In genomic region chr6:86004271-86005148, GRCm38 (mm10) we compare ENCODE assay signal across 8 mouse cellular contexts. TPM values are rescaled to one million over a fixed set of nuclear protein-coding genes. Genes with fewer than 3 reads are reported as not detected.
DNase-seq lines count a peak whose midpoint lies in the region; ATAC-seq and TF ChIP-seq lines count a peak whose summit lies in the region.

No protein-coding gene starts in this region.

- peak; percentile 78 for TF ChIP-seq CTCF in E14TG2a.4 (conservative IDR thresholded peaks at IDR 0.05; ENCODE audit: low read length)
- peak; percentile 93 for TF ChIP-seq CTCF in heart, postnatal 0 days (IDR thresholded peaks at IDR 0.05; ENCODE audit: low read depth)
- TF ChIP-seq CTCF in liver, embryonic 14.5 days (IDR thresholded peaks at IDR 0.05; ENCODE audit: low read depth): peak; percentile 98
- TF ChIP-seq CTCF in stomach, postnatal 0 days (IDR thresholded peaks at IDR 0.05; ENCODE audit: low read depth): peak; percentile 99

- peaks cover 5% of the 10 kb centered on the region; the same call in 1 of the 2 replicates for H3K27me3 ChIP-seq in E14TG2a.4 (ENCODE audit: insufficient read depth, low read length)
- H3K27me3 ChIP-seq in forebrain, embryonic 12.5 days: 0 out of 2 replicates have a peak, but pooled peaks cover 5% of the 10 kb centered on the region
- H3K27me3 ChIP-seq in heart, postnatal 0 days (ENCODE audit: control insufficient read depth, insufficient read depth, low read length): peaks cover 5% of the 10 kb centered on the region; the same call in 1 of the 2 replicates
- no peaks in the 10 kb centered on the region; the same call in 1 of the 2 replicates for H3K27me3 ChIP-seq in liver, embryonic 14.5 days (ENCODE audit: control insufficient read depth, insufficient read depth, low read length)
- no peaks in the 10 kb centered on the region for H3K27me3 ChIP-seq in neural tube, embryonic 12.5 days (replicated peaks)
- no peaks in the 10 kb centered on the region for H3K27me3 ChIP-seq in stomach, postnatal 0 days (ENCODE audit: control insufficient read depth, insufficient read depth, low read length)

- no peak for TF ChIP-seq EP300 in heart, postnatal 0 days (IDR thresholded peaks at IDR 0.05; ENCODE audit: low read depth)
- no peak for TF ChIP-seq EP300 in liver, embryonic 14.5 days (IDR thresholded peaks at IDR 0.05; ENCODE audit: low read depth)
- TF ChIP-seq EP300 in stomach, postnatal 0 days (optimal IDR thresholded peaks at IDR 0.05): no peak

- H3K27ac ChIP-seq in forebrain, embryonic 12.5 days: no peak overlapping the region
- H3K27ac ChIP-seq in heart, postnatal 0 days (ENCODE audit: low read depth): no peak overlapping the region
- H3K27ac ChIP-seq in liver, embryonic 14.5 days: no peak overlapping the region
- H3K27ac ChIP-seq in neural tube, embryonic 12.5 days: no peak overlapping the region
- no peak overlapping the region for H3K27ac ChIP-seq in stomach, postnatal 0 days (replicated peaks)

- H3K9ac ChIP-seq in forebrain, embryonic 12.5 days: no peak overlapping the region
- no peak overlapping the region for H3K9ac ChIP-seq in heart, postnatal 0 days (replicated peaks; ENCODE audit: low read depth, low read length)
- no peak overlapping the region for H3K9ac ChIP-seq in liver, embryonic 14.5 days (replicated peaks)
- no peak overlapping the region for H3K9ac ChIP-seq in neural tube, embryonic 12.5 days
- H3K9ac ChIP-seq in stomach, postnatal 0 days (ENCODE audit: low read length): no peak overlapping the region

- peak; percentile 79 for DNase-seq in c-Kit-positive CD71-positive TER-119-positive erythroid progenitor cells, embryonic 14.5 days (ENCODE audit: low spot score)
- peak; percentile 89 for DNase-seq in heart, postnatal 0 days (ENCODE audit: low spot score)
- peak; percentile 73 to 89 for DNase-seq in kidney, postnatal 36 days
- DNase-seq in liver, embryonic 14.5 days (ENCODE audit: low read depth in 3 of 3, low spot score in 3 of 3): peak; percentile 67
- DNase-seq in stomach, postnatal 0 days (ENCODE audit: low spot score): peak; percentile 92

- peak overlapping the region; percentile 37 for H3K4me2 ChIP-seq in forebrain, embryonic 12.5 days
- H3K4me2 ChIP-seq in heart, postnatal 0 days (ENCODE audit: low read depth, low read length): peak overlapping the region; percentile 45
- peak overlapping the region; percentile 43 for H3K4me2 ChIP-seq in liver, embryonic 14.5 days (ENCODE audit: low read depth)
- H3K4me2 ChIP-seq in neural tube, embryonic 12.5 days (replicated peaks): peak overlapping the region; percentile 45
- 0 out of 2 replicates have a peak overlapping the region, but pooled peaks have one; percentile 41 for H3K4me2 ChIP-seq in stomach, postnatal 0 days (replicated peaks; ENCODE audit: low read depth)

- 15% methylated on average over 18 of the region's 18 CpGs for WGBS in forebrain, embryonic 12.5 days
- 9% methylated on average over 18 of the region's 18 CpGs for WGBS in heart, postnatal 0 days
- WGBS in liver, embryonic 14.5 days (ENCODE audit: insufficient replicate concordance): 12% methylated on average over 18 of the region's 18 CpGs
- 16% methylated on average over 18 of the region's 18 CpGs for WGBS in neural tube, embryonic 12.5 days
- 7% methylated on average over 18 of the region's 18 CpGs for WGBS in stomach, postnatal 0 days

- H3K9me3 ChIP-seq in E14TG2a.4 (ENCODE audit: low read length): peaks cover 30% of the 10 kb centered on the region
- no peaks in the 10 kb centered on the region for H3K9me3 ChIP-seq in forebrain, embryonic 12.5 days
- no peaks in the 10 kb centered on the region for H3K9me3 ChIP-seq in heart, postnatal 0 days (replicated peaks; ENCODE audit: control insufficient read depth, low read length)
- no peaks in the 10 kb centered on the region for H3K9me3 ChIP-seq in liver, embryonic 14.5 days (ENCODE audit: control insufficient read depth, low read length)
- no peaks in the 10 kb centered on the region for H3K9me3 ChIP-seq in neural tube, embryonic 12.5 days
- H3K9me3 ChIP-seq in stomach, postnatal 0 days (ENCODE audit: control insufficient read depth, low read length): no peaks in the 10 kb centered on the region

- peaks cover 3% of the 10 kb centered on the region; the same call in 1 of the 2 replicates for H3K4me1 ChIP-seq in E14TG2a.4 (replicated peaks; ENCODE audit: low read depth, low read length)
- no peaks in the 10 kb centered on the region for H3K4me1 ChIP-seq in forebrain, embryonic 12.5 days
- H3K4me1 ChIP-seq in heart, postnatal 0 days (ENCODE audit: control insufficient read depth, insufficient read depth): no peaks in the 10 kb centered on the region
- H3K4me1 ChIP-seq in liver, embryonic 14.5 days (replicated peaks; ENCODE audit: control insufficient read depth in 2 of 2, insufficient read depth in 2 of 2, low read length in 1 of 2): peaks cover 0 to 3% of the 10 kb centered on the region in 2 experiments; a peak in 2 of 4 replicates
- H3K4me1 ChIP-seq in neural tube, embryonic 12.5 days: no peaks in the 10 kb centered on the region
- no peaks in the 10 kb centered on the region for H3K4me1 ChIP-seq in stomach, postnatal 0 days (replicated peaks; ENCODE audit: control insufficient read depth, insufficient read depth)

- H3K36me3 ChIP-seq in E14TG2a.4 (ENCODE audit: insufficient read depth, low read length): no peaks in the 10 kb centered on the region
- no peaks in the 10 kb centered on the region for H3K36me3 ChIP-seq in forebrain, embryonic 12.5 days (replicated peaks)
- H3K36me3 ChIP-seq in heart, postnatal 0 days (replicated peaks; ENCODE audit: control insufficient read depth, insufficient read depth, low read length): no peaks in the 10 kb centered on the region
- no peaks in the 10 kb centered on the region for H3K36me3 ChIP-seq in liver, embryonic 14.5 days (replicated peaks; ENCODE audit: control insufficient read depth, insufficient read depth, low read depth)
- H3K36me3 ChIP-seq in neural tube, embryonic 12.5 days: no peaks in the 10 kb centered on the region
- no peaks in the 10 kb centered on the region for H3K36me3 ChIP-seq in stomach, postnatal 0 days (ENCODE audit: control insufficient read depth, insufficient read depth, low read length)

- H3K4me3 ChIP-seq in E14TG2a.4 (replicated peaks; ENCODE audit: low read length): no peak overlapping the region
- no peak overlapping the region for H3K4me3 ChIP-seq in forebrain, embryonic 12.5 days (replicated peaks)
- 0 out of 2 replicates have a peak overlapping the region, but pooled peaks have one; percentile 3 for H3K4me3 ChIP-seq in heart, postnatal 0 days (ENCODE audit: low read depth, low read length)
- no peak overlapping the region for H3K4me3 ChIP-seq in liver, embryonic 14.5 days (ENCODE audit: insufficient read depth in 1 of 2, low read depth in 2 of 2, low read length in 2 of 2)
- no peak overlapping the region for H3K4me3 ChIP-seq in neural tube, embryonic 12.5 days
- H3K4me3 ChIP-seq in stomach, postnatal 0 days (ENCODE audit: low read depth, low read length): no peak overlapping the region

- peak; percentile 83 for ATAC-seq in forebrain, embryonic 12.5 days (ENCODE audit: low FRiP score)
- peak; percentile 89 for ATAC-seq in heart, postnatal 0 days (ENCODE audit: insufficient read depth, low read depth)
- peak; percentile 77 for ATAC-seq in liver, embryonic 14.5 days (ENCODE audit: insufficient read depth)
- peak; percentile 86 for ATAC-seq in neural tube, embryonic 12.5 days (ENCODE audit: low FRiP score, low read depth)
- ATAC-seq in stomach, postnatal 0 days (ENCODE audit: low FRiP score, low TSS enrichment): peak; percentile 95

RNA-seq across cellular contexts. Expression of gene Figla, which starts 11.5 kb away (rescaled TPM):
- polyA plus RNA-seq in forebrain, embryonic 12.5 days (2016; fragmentation: Nextera tagmentation; extraction: Ambion mirVana): not detected in 2 replicates
- not detected in 2 replicates for total RNA-seq in heart, postnatal 0 days (2014; rRNA removed; ENCODE audit: low replicate concordance)
- polyA plus RNA-seq in heart, postnatal 0 days (2015; fragmentation: Nextera tagmentation; extraction: Ambion mirVana): not detected in 2 replicates
- polyA plus RNA-seq in liver, embryonic 14.5 days (2012; rRNA removed): not detected in 2 replicates
- not detected in 2 replicates for polyA plus RNA-seq in liver, embryonic 14.5 days (2014; fragmentation: Nextera tagmentation; extraction: Ambion mirVana)
- not detected in 2 replicates for polyA plus RNA-seq in neural tube, embryonic 12.5 days (2016; fragmentation: Nextera tagmentation; extraction: Ambion mirVana)
- polyA plus RNA-seq in stomach, postnatal 0 days (2015; fragmentation: Nextera tagmentation; extraction: Ambion mirVana): not detected in 2 replicates

RNA-seq across cellular contexts. Expression of gene Add2, which starts 24.0 kb away (rescaled TPM):
- 124 and 128 TPM in 2 replicates for polyA plus RNA-seq in forebrain, embryonic 12.5 days (2016; fragmentation: Nextera tagmentation; extraction: Ambion mirVana)
- total RNA-seq in heart, postnatal 0 days (2014; rRNA removed; ENCODE audit: low replicate concordance): 1.2 and 2.6 TPM in 2 replicates
- 1.1 and 1.5 TPM in 2 replicates for polyA plus RNA-seq in heart, postnatal 0 days (2015; fragmentation: Nextera tagmentation; extraction: Ambion mirVana)
- polyA plus RNA-seq in liver, embryonic 14.5 days (2012; rRNA removed): 65.0 and 73.5 TPM in 2 replicates
- 54.9 and 68.6 TPM in 2 replicates for polyA plus RNA-seq in liver, embryonic 14.5 days (2014; fragmentation: Nextera tagmentation; extraction: Ambion mirVana)
- 110 and 116 TPM in 2 replicates for polyA plus RNA-seq in neural tube, embryonic 12.5 days (2016; fragmentation: Nextera tagmentation; extraction: Ambion mirVana)
- polyA plus RNA-seq in stomach, postnatal 0 days (2015; fragmentation: Nextera tagmentation; extraction: Ambion mirVana): 1.6 and 2.1 TPM in 2 replicates

RNA-seq across cellular contexts. Expression of gene Dusp11, which starts 43.0 kb away (rescaled TPM):
- 47.3 and 49.5 TPM in 2 replicates for polyA plus RNA-seq in forebrain, embryonic 12.5 days (2016; fragmentation: Nextera tagmentation; extraction: Ambion mirVana)
- 36.8 and 39.1 TPM in 2 replicates for total RNA-seq in heart, postnatal 0 days (2014; rRNA removed; ENCODE audit: low replicate concordance)
- 27.7 and 33.5 TPM in 2 replicates for polyA plus RNA-seq in heart, postnatal 0 days (2015; fragmentation: Nextera tagmentation; extraction: Ambion mirVana)
- 14.6 and 20.3 TPM in 2 replicates for polyA plus RNA-seq in liver, embryonic 14.5 days (2012; rRNA removed)
- polyA plus RNA-seq in liver, embryonic 14.5 days (2014; fragmentation: Nextera tagmentation; extraction: Ambion mirVana): 27.2 and 30.4 TPM in 2 replicates
- polyA plus RNA-seq in neural tube, embryonic 12.5 days (2016; fragmentation: Nextera tagmentation; extraction: Ambion mirVana): 48.8 and 56.6 TPM in 2 replicates
- 43.9 and 44.9 TPM in 2 replicates for polyA plus RNA-seq in stomach, postnatal 0 days (2015; fragmentation: Nextera tagmentation; extraction: Ambion mirVana)

Comparison
In these comparisons a context has a peak if more than half of its experiments do, and no peak if none do; other contexts are left out.
1. RNA of gene Add2, which starts 24.0 kb away (polyA plus RNA-seq): 124 to 128 TPM in forebrain, embryonic 12.5 days, 110 to 116 TPM in neural tube, embryonic 12.5 days and 54.9 to 73.5 TPM in liver, embryonic 14.5 days; 1.6 to 2.1 TPM in stomach, postnatal 0 days and 1.1 to 1.5 TPM in heart, postnatal 0 days; every median in the first group is over 10 times any median in the second.
2. Peak in every context shown above with its lines, with median percentiles within 50 percentile points of each other: CTCF ChIP-seq, DNase-seq, ATAC-seq and H3K4me2 ChIP-seq.